Mouse (Mus musculus) lung, embryonic 15.5 days (tissue): ENCODE data around the gene Plcl2. TPM values are rescaled to one million over a fixed set of nuclear protein-coding genes. Genes with fewer than 3 reads are reported as not detected.

Source experiments
- ATAC-seq: fragments of 200-750 bp; cut with Nextera tagmentation; 2 replicates; pipeline ENCODE4 v1.8.0; 2017; ENCODE audit warnings: moderate number of reproducible peaks, borderline replicate concordance; ENCODE audit not compliant: low FRiP score, low TSS enrichment; ENCODE audit errors: extremely low read depth
- H3K27ac ChIP-seq: fragments of 300-500 bp; sonication (generic); 2 replicates; pipeline ENCODE4 v1.5.1; 2015; ENCODE audit warnings: moderate library complexity, mild to moderate bottlenecking, inconsistent platforms
- H3K27me3 ChIP-seq: fragments of 300-500 bp; sonication (generic); 2 replicates; pipeline ENCODE4 v1.6.1; 2015; ENCODE audit warnings: inconsistent platforms
- H3K36me3 ChIP-seq: fragments of 300-500 bp; sonication (generic); 2 replicates; pipeline ENCODE4 v1.6.1; 2015; ENCODE audit warnings: inconsistent platforms
- H3K4me1 ChIP-seq: fragments of 300-500 bp; sonication (generic); 2 replicates; pipeline ENCODE4 v1.6.1; 2015; ENCODE audit warnings: inconsistent platforms
- H3K4me2 ChIP-seq: fragments of 300-500 bp; sonication (generic); 2 replicates; pipeline ENCODE4 v1.6.1; 2015; ENCODE audit warnings: inconsistent platforms, mild to moderate bottlenecking, moderate library complexity
- H3K4me3 ChIP-seq: fragments of 300-500 bp; sonication (generic); 2 replicates; pipeline ENCODE4 v1.5.1; 2015; ENCODE audit warnings: mild to moderate bottlenecking, inconsistent platforms
- H3K9ac ChIP-seq: fragments of 300-500 bp; sonication (generic); 2 replicates; pipeline ENCODE4 v1.6.1; 2015; ENCODE audit warnings: inconsistent platforms
- H3K9me3 ChIP-seq: fragments of 300-500 bp; sonication (generic); 2 replicates; pipeline ENCODE4 v1.6.1; 2016; ENCODE audit warnings: inconsistent platforms
- WGBS: fragments of 180-500 bp; shearing (Covaris S2); methylation state at CpG from one replicate; pipeline ENCODE4 v1.1.7; 2015; 5-methylcytosine and 5-hydroxymethylcytosine counted together
- polyA plus RNA-seq: library from polyadenylated mRNA; unstranded; fragments of >200 nt; fragmentation: Nextera tagmentation; extraction: Ambion mirVana; gene quantifications from 2 replicates; pipeline ENCODE4 v1.2.1, GENCODE M21; 2015

The Plcl2 gene
- polyA plus RNA-seq, 1 experiment from 2014 or later: 3.7 TPM

GRCm38 (mm10) chr17:50487058-50487618, 22.1 kb upstream of the Plcl2 start:
- ATAC-seq: no peak
- H3K4me1 ChIP-seq: no peaks in the 10 kb centered on the region
- no peak overlapping the region for H3K27ac ChIP-seq
- H3K9me3 ChIP-seq: no peaks in the 10 kb centered on the region
- no peak overlapping the region for H3K4me3 ChIP-seq
- H3K4me2 ChIP-seq: no peak overlapping the region
- H3K27me3 ChIP-seq: no peaks in the 10 kb centered on the region
- no peaks in the 10 kb centered on the region for H3K36me3 ChIP-seq
- H3K9ac ChIP-seq: no peak overlapping the region
- 85% methylated on average over 1 of the region's 1 CpGs for WGBS

- WGBS: 52% methylated on average over 3 of the region's 3 CpGs
- Histone ChIP-seq H3K9ac (no peak overlapping the region), H3K36me3 (no peaks in the 10 kb centered on the region), H3K27me3 (no peaks in the 10 kb centered on the region), H3K27ac (no peak overlapping the region), H3K4me2 (no peak overlapping the region), H3K4me3 (no peak overlapping the region), H3K9me3 (no peaks in the 10 kb centered on the region), H3K4me1 (no peaks in the 10 kb centered on the region)
- ATAC-seq: no peak
These were observed 21.5 kb upstream of the Plcl2 start for GRCm38 (mm10) chr17:50487670-50488069.

- Histone ChIP-seq H3K4me1 (no peaks in the 10 kb centered on the region), H3K4me3 (no peak overlapping the region), H3K27me3 (no peaks in the 10 kb centered on the region), H3K27ac (no peak overlapping the region), H3K4me2 (no peak overlapping the region), H3K36me3 (no peaks in the 10 kb centered on the region), H3K9ac (no peak overlapping the region), H3K9me3 (no peaks in the 10 kb centered on the region)
- WGBS: 74% methylated on average over 3 of the region's 3 CpGs
- ATAC-seq: no peak
These were observed 20.8 kb upstream of the Plcl2 start for GRCm38 (mm10) chr17:50488406-50488805.

- Histone ChIP-seq H3K4me1 (no peaks in the 10 kb centered on the region), H3K27ac (no peak overlapping the region), H3K9me3 (no peaks in the 10 kb centered on the region), H3K4me3 (no peak overlapping the region), H3K4me2 (no peak overlapping the region), H3K9ac (no peak overlapping the region), H3K27me3 (no peaks in the 10 kb centered on the region), H3K36me3 (no peaks in the 10 kb centered on the region)
- 92% methylated on average over 2 of the region's 2 CpGs for WGBS
- ATAC-seq: no peak
These were observed 20.3 kb upstream of the Plcl2 start for GRCm38 (mm10) chr17:50488895-50489294.

GRCm38 (mm10) chr17:50490644-50491430, 18.4 kb upstream of the Plcl2 start:
- Histone ChIP-seq H3K9me3 (no peaks in the 10 kb centered on the region), H3K4me3 (no peak overlapping the region), H3K27ac (no peak overlapping the region), H3K4me2 (no peak overlapping the region), H3K4me1 (no peaks in the 10 kb centered on the region), H3K36me3 (no peaks in the 10 kb centered on the region), H3K27me3 (no peaks in the 10 kb centered on the region), H3K9ac (no peak overlapping the region)
- WGBS: 83% methylated on average over 11 of the region's 11 CpGs
- no peak for ATAC-seq

- no peak overlapping the region for H3K9ac ChIP-seq
- ATAC-seq: no peak
- H3K4me3 ChIP-seq: no peak overlapping the region
- H3K36me3 ChIP-seq: no peaks in the 10 kb centered on the region
- H3K4me1 ChIP-seq: no peaks in the 10 kb centered on the region
- no peak overlapping the region for H3K4me2 ChIP-seq
- WGBS: 89% methylated on average over 3 of the region's 3 CpGs
- H3K9me3 ChIP-seq: no peaks in the 10 kb centered on the region
- H3K27ac ChIP-seq: no peak overlapping the region
- no peaks in the 10 kb centered on the region for H3K27me3 ChIP-seq
These were observed 17.7 kb upstream of the Plcl2 start for GRCm38 (mm10) chr17:50491496-50491895.

- ATAC-seq: no peak
- Histone ChIP-seq H3K27ac (no peak overlapping the region), H3K4me1 (no peaks in the 10 kb centered on the region), H3K9ac (no peak overlapping the region), H3K9me3 (no peaks in the 10 kb centered on the region), H3K4me3 (no peak overlapping the region), H3K36me3 (no peaks in the 10 kb centered on the region), H3K4me2 (no peak overlapping the region), H3K27me3 (no peaks in the 10 kb centered on the region)
- 74% methylated on average over 10 of the region's 10 CpGs for WGBS
These were observed 13.8 kb upstream of the Plcl2 start for GRCm38 (mm10) chr17:50495216-50495889.

DNA sequence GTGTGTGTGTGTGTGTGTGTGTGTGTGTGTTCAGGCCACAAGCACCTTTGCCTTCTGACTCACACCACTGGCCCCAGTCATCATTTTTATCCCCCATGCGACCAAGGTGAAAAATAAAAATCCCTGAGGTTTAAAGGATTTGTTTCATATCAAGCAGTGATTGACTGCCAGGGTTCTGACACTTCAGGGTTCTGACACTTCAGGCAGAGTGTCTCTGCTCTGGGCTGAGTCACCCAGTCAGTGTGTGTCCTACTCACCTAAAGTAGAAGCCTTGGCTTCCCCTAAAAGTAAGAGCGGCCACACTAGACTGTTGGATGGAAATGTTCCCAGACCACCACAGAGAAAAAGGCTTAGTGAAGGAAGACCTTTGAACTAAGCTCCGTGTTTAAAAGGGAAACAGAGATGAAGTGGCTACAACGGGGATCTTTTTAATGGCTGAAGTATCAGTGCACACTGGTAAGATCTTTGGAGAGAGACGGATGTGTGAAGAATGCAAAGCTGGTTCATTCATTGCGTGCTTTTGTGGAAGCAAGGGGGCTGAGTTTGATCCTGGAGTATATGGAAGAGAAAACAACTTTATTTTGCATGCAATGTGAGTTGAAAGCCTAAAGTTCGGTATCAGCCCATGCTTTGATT, 11.0 kb upstream of the Plcl2 start:
- H3K9ac ChIP-seq: no peak overlapping the region
- no peaks in the 10 kb centered on the region for H3K9me3 ChIP-seq
- WGBS: 52% methylated on average over 7 of the region's 7 CpGs
- H3K4me3 ChIP-seq: no peak overlapping the region
- no peaks in the 10 kb centered on the region for H3K36me3 ChIP-seq
- no peak for ATAC-seq
- no peak overlapping the region for H3K4me2 ChIP-seq
- H3K27me3 ChIP-seq: no peaks in the 10 kb centered on the region
- no peak overlapping the region for H3K27ac ChIP-seq
- no peaks in the 10 kb centered on the region for H3K4me1 ChIP-seq

DNA sequence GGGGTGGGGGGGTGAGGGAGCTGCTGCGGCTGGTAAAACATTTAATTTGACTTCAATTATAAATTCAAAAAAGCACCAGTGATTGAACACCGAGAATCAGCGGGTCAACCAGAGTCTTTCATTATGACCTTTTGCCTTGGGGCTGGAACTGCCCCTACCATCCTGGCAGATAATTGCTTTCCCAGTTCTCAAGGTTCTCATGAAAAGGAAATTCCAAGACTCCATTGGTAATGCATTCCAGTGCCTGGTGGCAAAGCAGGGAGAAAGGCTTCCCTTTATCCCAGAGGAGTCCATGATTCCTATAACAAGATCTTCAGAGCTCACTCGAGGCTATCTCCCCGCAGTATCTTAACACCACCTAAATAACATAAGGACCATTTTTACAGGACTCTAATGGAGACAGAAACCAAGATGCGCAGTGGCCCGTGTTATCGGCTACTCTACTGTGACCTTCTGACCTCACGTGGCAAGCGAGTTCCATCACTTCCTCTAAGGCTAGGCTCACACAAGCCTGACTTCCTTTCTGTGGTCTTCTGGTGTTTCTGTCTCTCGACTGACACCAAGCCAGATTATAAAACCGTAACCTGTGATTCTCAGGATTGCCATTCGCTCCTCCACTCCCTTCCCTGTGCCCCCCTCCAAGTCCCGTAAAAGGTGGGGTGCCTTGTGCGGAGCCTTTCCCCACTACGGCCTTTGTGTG, 10.0 kb upstream of the Plcl2 start:
- H3K4me2 ChIP-seq: no peak overlapping the region
- H3K9ac ChIP-seq: no peak overlapping the region
- H3K27me3 ChIP-seq: no peaks in the 10 kb centered on the region
- H3K4me1 ChIP-seq: no peaks in the 10 kb centered on the region
- H3K27ac ChIP-seq: no peak overlapping the region
- no peak for ATAC-seq
- H3K4me3 ChIP-seq: no peak overlapping the region
- H3K9me3 ChIP-seq: no peaks in the 10 kb centered on the region
- 81% methylated on average over 16 of the region's 16 CpGs for WGBS
- H3K36me3 ChIP-seq: no peaks in the 10 kb centered on the region

DNA sequence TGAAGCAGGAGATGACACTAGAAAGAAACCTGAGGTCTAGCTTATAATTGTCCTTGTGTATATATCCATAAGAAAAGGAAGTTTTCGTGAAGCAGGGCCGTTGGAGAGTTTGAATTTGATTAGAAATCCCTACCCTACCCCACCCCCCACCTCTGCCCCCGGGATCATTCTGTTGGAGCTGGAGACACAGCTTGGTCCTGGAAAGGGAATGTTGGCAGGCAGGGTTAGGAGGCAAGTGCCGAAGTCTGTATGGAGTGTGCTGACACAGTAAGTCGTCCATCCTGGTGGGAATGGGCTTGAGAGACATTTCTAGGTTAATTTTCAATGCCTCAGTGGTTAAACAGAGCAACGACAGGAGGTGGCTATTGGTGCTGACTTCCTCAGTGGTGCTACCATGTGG, 8.4 kb upstream of the Plcl2 start:
- ATAC-seq: no peak
- no peaks in the 10 kb centered on the region for H3K9me3 ChIP-seq
- no peak overlapping the region for H3K9ac ChIP-seq
- no peaks in the 10 kb centered on the region for H3K36me3 ChIP-seq
- no peak overlapping the region for H3K4me3 ChIP-seq
- no peak overlapping the region for H3K27ac ChIP-seq
- H3K4me2 ChIP-seq: no peak overlapping the region
- H3K4me1 ChIP-seq: no peaks in the 10 kb centered on the region
- H3K27me3 ChIP-seq: no peaks in the 10 kb centered on the region
- WGBS: 63% methylated on average over 6 of the region's 6 CpGs

- no peaks in the 10 kb centered on the region for H3K36me3 ChIP-seq
- WGBS: 81% methylated on average over 7 of the region's 7 CpGs
- H3K27me3 ChIP-seq: no peaks in the 10 kb centered on the region
- no peak overlapping the region for H3K4me2 ChIP-seq
- no peak overlapping the region for H3K27ac ChIP-seq
- no peak overlapping the region for H3K4me3 ChIP-seq
- no peak for ATAC-seq
- no peaks in the 10 kb centered on the region for H3K9me3 ChIP-seq
- no peak overlapping the region for H3K9ac ChIP-seq
- no peaks in the 10 kb centered on the region for H3K4me1 ChIP-seq
These were observed 6.1 kb upstream of the Plcl2 start for GRCm38 (mm10) chr17:50503075-50503474.
